In the genomic region with DNA sequence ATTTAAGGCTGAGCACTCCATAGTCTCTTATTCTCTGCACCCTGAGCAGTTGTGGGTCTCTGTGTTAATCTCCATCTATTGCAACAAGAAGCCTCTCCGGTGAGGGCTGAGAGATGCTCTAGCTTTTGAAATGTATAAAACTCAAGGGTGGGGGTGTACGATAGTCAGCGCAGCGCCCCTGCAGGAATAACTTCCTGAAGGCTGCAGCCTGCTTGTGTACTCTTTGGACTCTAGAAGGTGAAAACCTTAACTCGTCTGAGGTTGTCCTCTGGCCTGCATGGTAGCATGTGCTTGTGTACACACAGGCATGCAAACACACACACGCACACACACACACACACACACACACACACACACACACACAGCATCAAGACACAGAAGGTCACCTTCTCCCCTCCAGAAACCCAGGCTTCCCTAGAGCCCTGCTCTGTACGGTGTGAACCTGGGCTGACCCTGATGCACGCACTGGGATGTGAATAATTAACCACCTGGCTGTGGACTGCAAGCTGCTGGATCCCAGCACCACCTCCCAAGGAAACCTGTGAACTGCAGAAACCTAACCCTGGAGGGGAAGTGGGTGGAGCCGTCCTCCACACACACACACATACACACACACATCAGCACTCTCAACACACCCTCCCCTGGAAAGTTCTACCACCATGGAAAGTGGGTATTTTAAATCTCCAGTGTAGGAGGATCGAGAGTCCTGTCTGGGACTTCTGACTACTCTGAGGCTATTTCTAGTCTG, we compare ENCODE assay signal across 12 mouse cellular contexts. TPM values are rescaled to one million over a fixed set of nuclear protein-coding genes. Genes with fewer than 3 reads are reported as not detected.
A peak's percentile ranks its signal among the peaks of the same experiment; 100 is the strongest.
DNase-seq lines count a peak whose midpoint lies in the region; ATAC-seq and TF ChIP-seq lines count a peak whose summit lies in the region.
"Had no signal": no experiment of that assay in that cellular context is flagged by ENCODE, and none has a peak within 500 bp of the region (broad histone marks: within the 10 kb centered on the region; RNA-seq: fewer than 3 reads in every experiment).

No protein-coding gene starts in this region.

- no peaks in the 10 kb centered on the region for H3K27me3 ChIP-seq in lung, embryonic 14.5 days (ENCODE audit: insufficient read depth, low read length)
- H3K27me3 ChIP-seq in limb, embryonic 12.5 days = no peaks in the 10 kb centered on the region
- no peaks in the 10 kb centered on the region for H3K27me3 ChIP-seq in stomach, postnatal 0 days (ENCODE audit: control insufficient read depth, insufficient read depth, low read length)
- H3K27me3 ChIP-seq: forebrain, embryonic 15.5 days; midbrain, embryonic 12.5 days had no signal

- peak overlapping the region; percentile 36; the same call in 1 of the 2 replicates for H3K27ac ChIP-seq in lung, embryonic 14.5 days (ENCODE audit: low read depth)
- peak overlapping the region; percentile 46 for H3K27ac ChIP-seq in limb, embryonic 12.5 days
- H3K27ac ChIP-seq in stomach, postnatal 0 days (replicated peaks) = no peak overlapping the region
- H3K27ac ChIP-seq: forebrain, embryonic 15.5 days; midbrain, embryonic 12.5 days had no signal

- peak; percentile 26; the same call in 1 of the 2 replicates for TF ChIP-seq CTCF in lung, embryonic 14.5 days (IDR thresholded peaks at IDR 0.05; ENCODE audit: low read depth)
- peak; percentile 20 for TF ChIP-seq CTCF in stomach, postnatal 0 days (IDR thresholded peaks at IDR 0.05; ENCODE audit: low read depth)

- TF ChIP-seq EP300 in stomach, postnatal 0 days (optimal IDR thresholded peaks at IDR 0.05) = no peak

- H3K4me2 ChIP-seq in lung, embryonic 14.5 days = no peak overlapping the region
- no peak overlapping the region for H3K4me2 ChIP-seq in limb, embryonic 12.5 days
- H3K4me2 ChIP-seq in stomach, postnatal 0 days (replicated peaks; ENCODE audit: low read depth) = no peak overlapping the region
- H3K4me2 ChIP-seq: forebrain, embryonic 15.5 days; midbrain, embryonic 12.5 days had no signal

- no peaks in the 10 kb centered on the region; the same call in 1 of the 2 replicates for H3K9me3 ChIP-seq in lung, embryonic 14.5 days (ENCODE audit: low read depth, low read length)
- H3K9me3 ChIP-seq in limb, embryonic 12.5 days = peaks cover 7% of the 10 kb centered on the region
- H3K9me3 ChIP-seq in stomach, postnatal 0 days (ENCODE audit: control insufficient read depth, low read length) = no peaks in the 10 kb centered on the region
- H3K9me3 ChIP-seq: forebrain, embryonic 15.5 days had no signal

- no peaks in the 10 kb centered on the region for H3K36me3 ChIP-seq in lung, embryonic 14.5 days (ENCODE audit: insufficient read depth)
- H3K36me3 ChIP-seq in limb, embryonic 12.5 days = peaks cover 25% of the 10 kb centered on the region
- no peaks in the 10 kb centered on the region for H3K36me3 ChIP-seq in stomach, postnatal 0 days (ENCODE audit: control insufficient read depth, insufficient read depth, low read length)
- H3K36me3 ChIP-seq: forebrain, embryonic 15.5 days; midbrain, embryonic 12.5 days had no signal

- no peak overlapping the region for H3K9ac ChIP-seq in lung, embryonic 14.5 days
- no peak overlapping the region for H3K9ac ChIP-seq in limb, embryonic 12.5 days (replicated peaks)
- H3K9ac ChIP-seq in stomach, postnatal 0 days (ENCODE audit: low read length) = no peak overlapping the region
- H3K9ac ChIP-seq: forebrain, embryonic 15.5 days; midbrain, embryonic 12.5 days had no signal

- peaks cover 6% of the 10 kb centered on the region; the same call in 1 of the 2 replicates for H3K4me1 ChIP-seq in lung, embryonic 14.5 days (ENCODE audit: insufficient read depth)
- H3K4me1 ChIP-seq in limb, embryonic 12.5 days (replicated peaks) = peaks cover 33% of the 10 kb centered on the region
- H3K4me1 ChIP-seq in stomach, postnatal 0 days (replicated peaks; ENCODE audit: control insufficient read depth, insufficient read depth) = no peaks in the 10 kb centered on the region
- H3K4me1 ChIP-seq: forebrain, embryonic 15.5 days; midbrain, embryonic 12.5 days had no signal

- H3K4me3 ChIP-seq in lung, embryonic 14.5 days (ENCODE audit: low read depth, low read length) = no peak overlapping the region
- H3K4me3 ChIP-seq in limb, embryonic 12.5 days (replicated peaks) = no peak overlapping the region
- H3K4me3 ChIP-seq in stomach, postnatal 0 days (ENCODE audit: low read depth, low read length) = no peak overlapping the region
- H3K4me3 ChIP-seq: forebrain, embryonic 15.5 days; midbrain, embryonic 12.5 days had no signal

- ATAC-seq in lung, embryonic 14.5 days (ENCODE audit: insufficient read depth) = peak; percentile 78
- peak; percentile 60; the same call in 1 of the 2 replicates for ATAC-seq in limb, embryonic 12.5 days (ENCODE audit: insufficient number of reproducible peaks, insufficient read depth, low FRiP score, low TSS enrichment, low read depth)
- peak; percentile 93 for ATAC-seq in stomach, postnatal 0 days (ENCODE audit: low FRiP score, low TSS enrichment)
- ATAC-seq: forebrain, embryonic 15.5 days had no signal

- 46% methylated on average over 10 of the region's 10 CpGs for WGBS in lung, embryonic 14.5 days
- 56% methylated on average over 10 of the region's 10 CpGs for WGBS in limb, embryonic 12.5 days
- WGBS in stomach, postnatal 0 days = 39% methylated on average over 10 of the region's 10 CpGs

- DNase-seq in lung, embryonic 14.5 days = peak; percentile 48
- no peak for DNase-seq in lung, adult 18-20 months
- peak; percentile 94 for DNase-seq in kidney, adult 11 months
- DNase-seq in stomach, postnatal 0 days (ENCODE audit: low spot score) = peak; percentile 77
- no peak for DNase-seq in left cerebral cortex, adult 9 months (ENCODE audit: low spot score in 2 of 2)
- DNase-seq in right cerebral cortex, adult 2 months (ENCODE audit: low spot score in 2 of 2) = no peak
- DNase-seq in layer of hippocampus, adult 9-11 months = no peak
- DNase-seq: adrenal gland, postnatal 36 days; cerebellum, postnatal 36 days had no signal

RNA-seq across cellular contexts. Expression of gene Bmp7, which starts 39.0 kb away (rescaled TPM):
- 9.6 and 10.7 TPM in 2 replicates for polyA plus RNA-seq in lung, embryonic 14.5 days (2014; fragmentation: Nextera tagmentation; extraction: Ambion mirVana)
- 31.4 and 31.9 TPM in 2 replicates for polyA plus RNA-seq in limb, embryonic 12.5 days (2016; fragmentation: Nextera tagmentation; extraction: Ambion mirVana)
- polyA plus RNA-seq in stomach, postnatal 0 days (2015; fragmentation: Nextera tagmentation; extraction: Ambion mirVana) = 8.2 and 8.9 TPM in 2 replicates

Comparison
In these comparisons a context has a peak if more than half of its experiments do, and no peak if none do; other contexts are left out.
1. DNase-seq: peak in lung, embryonic 14.5 days (single experiment), kidney, adult 11 months (single experiment) and stomach, postnatal 0 days (single experiment); none in lung, adult 18-20 months (0 of 2), left cerebral cortex, adult 9 months (0 of 2), right cerebral cortex, adult 2 months (0 of 2) and layer of hippocampus, adult 9-11 months (single experiment).
2. Peak in every context shown above with its lines, with median percentiles within 50 percentile points of each other: ATAC-seq.